Mouse (Mus musculus): ENCODE results near the gene Fbxl7. TPM values are rescaled to one million over a fixed set of nuclear protein-coding genes. Genes with fewer than 3 reads are reported as not detected.

Fbxl7 gene
- total and polyA plus RNA-seq, 3 experiments: not detected

- Histone ChIP-seq H3K4me2 (ENCODE audit: insufficient read depth, low read depth, poor library complexity, severe bottlenecking) (no peak overlapping the region), H3K27ac (ENCODE audit: insufficient read depth, low read depth) (no peak overlapping the region), H3K79me2 (replicated peaks; ENCODE audit: control insufficient read depth, extremely low read depth, insufficient read depth, poor library complexity, severe bottlenecking) (no peaks in the 10 kb centered on the region; the same call in 1 of the 2 replicates), H3K9me3 (replicated peaks; ENCODE audit: low read length) (no peaks in the 10 kb centered on the region), H3K9ac (ENCODE audit: insufficient read depth, low read depth) (no peak overlapping the region), H3K4me3 (replicated peaks in 1 of 3; ENCODE audit: low read depth in 2 of 3, low read length in 2 of 3, poor library complexity in 1 of 3) (no peak overlapping the region), H3K36me3 (replicated peaks in 1 of 2; ENCODE audit: control insufficient read depth in 1 of 2, insufficient read depth in 1 of 2, low read length in 1 of 2) (no peaks in the 10 kb centered on the region), H3K4me1 (ENCODE audit: control insufficient read depth in 1 of 2, insufficient read depth in 2 of 2) (no peaks in the 10 kb centered on the region), H3K27me3 (replicated peaks) (no peaks in the 10 kb centered on the region)
- DNase-seq (ENCODE audit: extremely low read depth): no peak
- in situ Hi-C loops (cut with MboI; ENCODE audit: low pct_ligation_motif_present, low pct_unique_long_range_greater_than_20kb, low sequenced_read_pairs) (no loop called here), dilution Hi-C loops (cut with MboI; ENCODE audit: extremely low pct_ligation_motif_present, extremely low pct_unique_long_range_greater_than_20kb, low sequenced_read_pairs) (no loop called here)
- no peak for TF ChIP-seq EP300 (IDR thresholded peaks at IDR 0.05; ENCODE audit: low read length)
- TF ChIP-seq IRF4 (IDR thresholded peaks at IDR 0.05; ENCODE audit: low read depth, low read length): no peak
- TF ChIP-seq NELFE (IDR thresholded peaks at IDR 0.05; ENCODE audit: low read depth, low read length): no peak
- no peak for TF ChIP-seq ZC3H11A (IDR thresholded peaks at IDR 0.05; ENCODE audit: low read depth, low read length)
- no peak for TF ChIP-seq JUN (IDR thresholded peaks at IDR 0.05; ENCODE audit: insufficient read depth, low read depth, low read length)
- TF ChIP-seq ETS1 (conservative IDR thresholded peaks at IDR 0.05; ENCODE audit: low read depth, low read length): no peak
- no peak for TF ChIP-seq BHLHE40 (IDR thresholded peaks at IDR 0.05; ENCODE audit: low read depth, low read length)
- TF ChIP-seq CHD1 (IDR thresholded peaks at IDR 0.05; ENCODE audit: low read depth, low read length): no peak
- TF ChIP-seq MAFK (IDR thresholded peaks at IDR 0.05; ENCODE audit: insufficient replicate concordance, low read length): no peak
- TF ChIP-seq JUND (conservative IDR thresholded peaks at IDR 0.05; ENCODE audit: low read depth, low read length): no peak
- no peak for TF ChIP-seq ELF1 (IDR thresholded peaks at IDR 0.05; ENCODE audit: low read depth, low read length)
- no peak for TF ChIP-seq PAX5 (IDR thresholded peaks at IDR 0.05; ENCODE audit: low read length)
- no peak for TF ChIP-seq MYC (IDR thresholded peaks at IDR 0.05; ENCODE audit: low read depth, low read length)
- no peak for TF ChIP-seq USF2 (conservative IDR thresholded peaks at IDR 0.05; ENCODE audit: low read depth, low read length)
- no peak for TF ChIP-seq RCOR1 (conservative IDR thresholded peaks at IDR 0.05; ENCODE audit: low read depth, low read length)
- TF ChIP-seq USF1 (IDR thresholded peaks at IDR 0.05; ENCODE audit: low read depth, low read length): no peak
Measured at GRCm38 (mm10) chr15:26872234-26872633, 23.1 kb downstream of the Fbxl7 start.

- TF ChIP-seq USF1 (IDR thresholded peaks at IDR 0.05; ENCODE audit: low read depth, low read length) (no peak), BHLHE40 (IDR thresholded peaks at IDR 0.05; ENCODE audit: low read depth, low read length) (no peak), ZKSCAN1 (IDR thresholded peaks at IDR 0.05; ENCODE audit: borderline replicate concordance, low read depth, low read length) (no peak), CTCF (conservative IDR thresholded peaks at IDR 0.05 in 1 of 2, IDR thresholded peaks at IDR 0.05 in 1 of 2; ENCODE audit: low read depth in 2 of 2, low read length in 2 of 2) (no peak), PAX5 (IDR thresholded peaks at IDR 0.05; ENCODE audit: low read length) (no peak), ZNF384 (IDR thresholded peaks at IDR 0.05; ENCODE audit: low read depth, low read length) (no peak), RCOR1 (conservative IDR thresholded peaks at IDR 0.05; ENCODE audit: low read depth, low read length) (no peak), USF2 (conservative IDR thresholded peaks at IDR 0.05; ENCODE audit: low read depth, low read length) (no peak)
- Histone ChIP-seq H3K27me3 (replicated peaks) (no peaks in the 10 kb centered on the region), H3K4me3 (replicated peaks in 1 of 3; ENCODE audit: low read depth in 2 of 3, low read length in 2 of 3, poor library complexity in 1 of 3) (no peak overlapping the region), H3K27ac (ENCODE audit: insufficient read depth, low read depth) (no peak overlapping the region), H3K36me3 (replicated peaks in 1 of 2; ENCODE audit: control insufficient read depth in 1 of 2, insufficient read depth in 1 of 2, low read length in 1 of 2) (no peaks in the 10 kb centered on the region), H3K4me2 (ENCODE audit: insufficient read depth, low read depth, poor library complexity, severe bottlenecking) (no peak overlapping the region), H3K9ac (ENCODE audit: insufficient read depth, low read depth) (no peak overlapping the region), H3K79me2 (replicated peaks; ENCODE audit: control insufficient read depth, extremely low read depth, insufficient read depth, poor library complexity, severe bottlenecking) (no peaks in the 10 kb centered on the region; the same call in 1 of the 2 replicates), H3K9me3 (replicated peaks; ENCODE audit: low read length) (no peaks in the 10 kb centered on the region), H3K4me1 (ENCODE audit: control insufficient read depth in 1 of 2, insufficient read depth in 2 of 2) (no peaks in the 10 kb centered on the region)
- dilution Hi-C loops (cut with MboI; ENCODE audit: extremely low pct_ligation_motif_present, extremely low pct_unique_long_range_greater_than_20kb, low sequenced_read_pairs) (no loop called here), in situ Hi-C loops (cut with MboI; ENCODE audit: low pct_ligation_motif_present, low pct_unique_long_range_greater_than_20kb, low sequenced_read_pairs) (no loop called here)
- DNase-seq (ENCODE audit: extremely low read depth): no peak
Measured at GRCm38 (mm10) chr15:26869197-26869596, 26.2 kb downstream of the Fbxl7 start.

Data from CH12.LX (cell line).